Mouse (Mus musculus): Measurements from ENCODE around the gene Dscaml1. TPM values are rescaled to one million over a fixed set of nuclear protein-coding genes. Genes with fewer than 3 reads are reported as not detected.
A peak's percentile ranks its signal among the peaks of the same experiment; 100 is the strongest.

Dscaml1 gene
- total RNA-seq, 2 experiments from 2014 or later: not detected

DNA sequence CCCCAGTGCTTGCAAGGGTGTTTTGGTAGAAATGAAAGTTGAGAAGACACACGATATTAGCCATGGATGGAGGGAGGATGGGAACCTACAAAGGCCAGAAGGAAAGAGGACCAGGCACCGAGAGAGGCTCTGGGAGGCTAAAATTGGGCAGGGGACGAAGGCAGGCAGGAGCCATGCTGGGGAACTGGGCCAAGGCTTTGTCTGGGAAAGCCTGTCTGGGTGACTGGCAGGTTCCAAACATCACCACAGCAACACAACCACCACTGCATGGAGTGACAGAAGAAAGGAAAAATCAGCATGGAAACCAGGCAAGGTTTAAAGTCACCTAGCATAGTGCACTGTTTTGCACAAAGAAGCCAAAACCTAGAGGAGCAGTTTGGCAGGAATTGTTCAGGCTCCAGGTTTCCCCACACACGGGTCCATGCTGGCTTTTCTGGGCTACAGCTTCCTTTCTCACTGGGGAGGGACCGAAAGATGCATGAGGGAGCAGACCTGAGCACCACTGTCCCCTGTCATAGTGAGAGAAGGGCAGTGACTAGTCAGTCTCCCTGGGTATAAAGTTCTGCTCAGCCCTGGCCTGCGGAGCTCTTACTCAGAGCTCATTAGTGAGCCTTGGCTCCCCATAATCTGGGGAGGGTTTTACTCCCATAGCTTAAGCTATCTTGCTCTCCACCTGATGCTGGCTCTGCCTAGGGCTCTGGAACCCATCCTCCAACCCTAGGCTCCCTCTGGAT lies 211.9 kb downstream of the Dscaml1 start:
- DNase-seq: no peak

- no peak for DNase-seq
Observed at GRCm38 (mm10) chr9:45644833-45645388, 218.5 kb downstream of the Dscaml1 start.

- no peak for DNase-seq
Observed at GRCm38 (mm10) chr9:45645526-45645925, 219.1 kb downstream of the Dscaml1 start.

- no peak for DNase-seq
Observed at GRCm38 (mm10) chr9:45651078-45651809, 224.8 kb downstream of the Dscaml1 start.

GRCm38 (mm10) chr9:45651810-45652177 lies 225.4 kb downstream of the Dscaml1 start:
- no peak for DNase-seq

- no peak for DNase-seq
Observed at GRCm38 (mm10) chr9:45657172-45658062, 231.0 kb downstream of the Dscaml1 start.

GRCm38 (mm10) chr9:45660191-45660590 lies 233.8 kb downstream of the Dscaml1 start:
- no peak for DNase-seq

- no peak for DNase-seq
Observed at GRCm38 (mm10) chr9:45662471-45662870, 236.0 kb downstream of the Dscaml1 start.

GRCm38 (mm10) chr9:45663386-45664315 lies 237.2 kb downstream of the Dscaml1 start:
- no peak for DNase-seq

- no peak for DNase-seq
Observed at GRCm38 (mm10) chr9:45664326-45664725, 237.9 kb downstream of the Dscaml1 start.

DNA sequence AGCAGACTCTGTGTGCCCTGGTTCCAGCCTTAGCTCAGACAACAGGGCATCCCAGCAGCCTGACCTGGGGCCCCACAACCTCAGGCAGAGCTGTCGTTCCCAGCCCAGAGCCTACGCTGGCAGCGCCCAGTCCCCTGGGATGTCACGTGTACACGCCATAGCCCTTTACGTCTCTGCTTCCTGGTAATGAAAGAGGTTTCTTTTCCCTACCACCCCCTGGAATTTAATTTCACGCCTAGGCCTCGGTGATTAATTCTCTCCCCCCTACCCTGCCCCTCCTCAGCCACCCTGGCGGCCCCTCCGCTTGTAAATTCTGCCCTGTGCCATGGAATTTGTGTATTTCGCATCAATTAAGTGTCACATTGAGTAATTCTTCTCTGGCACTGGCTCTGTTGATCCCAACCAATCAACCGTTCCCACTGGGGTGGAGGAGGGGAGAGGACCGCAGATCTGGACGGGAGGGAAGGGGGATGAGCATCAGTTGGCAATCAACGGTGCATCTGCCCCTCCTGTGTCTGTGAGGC lies 238.5 kb downstream of the Dscaml1 start:
- DNase-seq: no peak

DNA sequence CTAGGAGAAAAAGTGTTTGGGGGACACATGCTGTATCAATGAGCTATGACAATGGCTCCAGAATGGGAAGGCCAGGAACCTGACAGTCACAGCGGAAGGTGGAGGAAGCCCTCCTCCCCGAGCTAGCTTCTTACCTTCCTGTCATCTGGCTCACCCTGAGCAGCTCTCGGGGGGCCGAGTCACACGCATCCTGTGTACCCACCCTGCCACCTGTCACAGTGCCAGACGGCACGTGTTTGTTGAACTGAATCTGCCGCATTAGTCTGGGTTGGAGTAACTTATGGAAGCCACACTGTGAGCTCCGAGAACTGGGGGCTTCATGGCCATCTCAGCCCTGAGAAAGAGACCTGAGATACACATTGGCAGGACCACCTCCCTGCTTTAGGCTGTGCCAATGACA lies 249.5 kb downstream of the Dscaml1 start:
- no peak for DNase-seq

DNA sequence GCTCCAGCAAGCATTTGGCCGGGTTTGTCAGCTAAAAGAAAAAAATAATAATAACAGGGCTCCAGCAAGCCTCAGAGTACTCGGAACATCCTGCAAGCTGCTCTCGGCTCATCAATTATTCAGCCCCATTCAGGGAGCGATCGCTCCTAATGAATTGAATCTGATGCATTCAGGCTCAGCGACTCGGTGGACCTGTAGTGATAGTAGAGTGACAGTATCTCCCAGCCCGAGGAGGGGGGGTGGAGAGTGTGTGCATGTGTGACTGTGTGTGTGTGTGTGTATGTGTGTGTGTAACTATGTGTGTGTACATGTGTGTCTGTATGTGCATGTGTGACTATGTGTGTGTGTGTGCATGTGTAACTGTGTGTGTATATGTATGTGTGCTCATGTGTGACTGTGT lies 250.2 kb downstream of the Dscaml1 start:
- no peak for DNase-seq

GRCm38 (mm10) chr9:45677236-45677781 lies 250.9 kb downstream of the Dscaml1 start:
- DNase-seq: peak; percentile 50

DNA sequence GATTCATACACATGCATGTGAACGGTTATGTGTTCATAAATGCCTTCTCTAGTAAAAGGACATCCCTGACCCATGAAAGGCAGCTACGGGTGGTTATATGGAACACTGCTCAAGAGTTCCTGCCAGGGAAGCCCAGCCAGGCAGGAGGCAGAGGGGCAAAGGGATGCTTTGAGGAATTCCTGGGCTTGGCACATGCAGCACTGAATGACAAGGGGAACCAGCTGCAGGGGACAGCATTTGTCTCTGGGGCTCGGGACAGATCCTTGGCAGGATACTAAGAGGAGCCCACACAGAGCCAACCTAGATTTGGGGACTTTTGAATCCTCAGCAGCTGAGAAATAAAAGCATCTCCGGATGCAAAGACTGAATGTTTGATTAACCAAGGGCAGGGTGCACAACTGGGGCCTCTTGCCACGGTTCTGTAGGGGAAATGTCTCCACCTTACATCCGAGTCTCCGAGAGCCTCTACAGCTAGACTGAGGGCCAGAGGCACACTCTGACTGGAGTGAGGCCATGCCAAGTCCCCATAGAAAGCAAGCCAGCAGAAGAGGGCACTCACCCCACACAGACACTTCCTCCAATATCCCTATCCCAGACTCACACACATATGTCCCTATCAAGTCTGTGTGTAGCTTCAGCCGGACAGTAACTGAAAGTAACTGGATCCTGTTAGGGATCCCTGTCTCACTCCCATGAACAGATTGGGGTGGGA lies 251.7 kb downstream of the Dscaml1 start:
- no peak for DNase-seq

GRCm38 (mm10) chr9:45678664-45679026 lies 252.2 kb downstream of the Dscaml1 start:
- no peak for DNase-seq

DNA sequence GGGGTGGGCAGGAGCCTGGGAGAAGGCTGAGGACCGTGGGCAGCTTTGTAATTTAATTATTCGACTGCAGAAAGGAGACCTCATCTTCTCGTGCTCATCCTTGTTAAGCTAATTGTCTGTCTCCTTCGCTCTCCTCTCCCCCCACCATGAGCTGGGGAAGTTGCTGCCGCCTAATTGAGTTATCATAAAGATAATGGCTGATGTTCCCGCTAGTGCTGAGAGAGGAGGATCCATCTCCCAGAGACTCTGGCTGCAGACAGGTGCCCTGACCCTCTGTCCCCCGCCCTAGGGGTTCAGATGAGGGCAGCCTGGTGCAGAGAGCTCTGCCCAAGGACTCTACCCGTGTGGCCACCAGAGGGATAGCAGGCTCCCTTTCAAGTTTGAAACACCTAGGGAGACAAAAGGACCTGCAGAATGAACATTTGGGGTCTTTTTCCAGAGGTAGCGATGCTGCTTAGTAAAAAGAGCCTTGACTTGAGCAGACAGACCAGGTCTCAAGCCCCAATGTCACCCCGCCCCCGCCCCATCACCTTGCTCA lies 256.1 kb downstream of the Dscaml1 start:
- DNase-seq: no peak

DNA sequence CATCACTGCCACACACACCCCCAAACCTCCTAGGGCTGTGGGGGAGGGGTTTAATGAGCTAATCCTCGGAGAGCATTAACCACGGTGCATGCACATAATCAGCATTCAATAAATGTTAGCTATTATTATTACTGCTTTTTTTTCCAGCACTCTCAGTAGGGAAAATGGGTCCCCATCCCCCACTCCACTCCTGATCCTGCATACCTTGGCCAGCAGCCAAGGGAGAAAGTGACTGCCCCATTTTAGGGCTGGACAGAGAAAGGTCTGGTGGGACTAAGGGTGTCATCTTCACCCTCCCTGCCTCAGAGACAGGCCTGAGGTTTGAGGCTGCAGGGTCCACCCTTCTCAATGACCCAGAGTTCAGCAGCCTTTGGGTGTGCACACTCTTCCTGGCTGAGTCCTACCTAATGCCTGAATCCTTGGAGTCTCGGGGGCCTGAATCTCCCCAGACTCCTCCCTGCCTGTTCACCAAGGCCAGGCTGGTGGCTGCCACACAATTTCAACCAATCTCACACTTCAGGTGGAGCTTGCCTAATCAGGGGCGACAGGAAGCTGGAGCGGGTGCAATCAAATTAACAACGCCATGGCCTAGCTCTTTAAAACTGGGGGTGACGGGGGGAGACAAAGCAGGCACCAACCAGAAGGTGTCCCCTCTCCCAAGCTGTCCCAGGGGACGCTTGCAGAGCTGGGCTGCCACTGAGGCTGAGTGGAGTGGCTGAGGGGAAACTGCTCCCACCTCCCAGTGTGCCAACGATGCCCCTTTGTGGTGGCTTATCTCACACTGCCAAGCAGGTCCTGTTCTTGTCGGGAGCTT lies 267.2 kb downstream of the Dscaml1 start:
- no peak for DNase-seq

GRCm38 (mm10) chr9:45694256-45694655 lies 267.8 kb downstream of the Dscaml1 start:
- DNase-seq: no peak

Data from gastrocnemius, postnatal 25 days (tissue).